Mouse (Mus musculus) monocyte, adult 2 months (primary cell): ENCODE measurements at regions not wholly inside any gene's neighbourhood (a gene's known extent, or its start where the extent isn't known, plus 50 kb on each side); places are given as distances from the start of the nearest gene placed in this dataset.

Source experiments
- DNase-seq, 2 experiments: peaks; one replicate each; pipeline ENCODE4 v3.0.0; 2022; ENCODE audit warnings: low spot score in 2 of 2, low read depth in 1 of 2

GRCm38 (mm10) chr13:107100116-107100515 is 78.2 kb upstream of the Kif2a start:
- DNase-seq: no peak

GRCm38 (mm10) chr13:107097005-107097404 is 75.1 kb upstream of the Kif2a start:
- no peak for DNase-seq

GRCm38 (mm10) chr13:107094976-107095716 is 73.2 kb upstream of the Kif2a start:
- DNase-seq: no peak

- DNase-seq: no peak
These were observed 72.6 kb upstream of the Kif2a start for GRCm38 (mm10) chr13:107094487-107094886.

GRCm38 (mm10) chr13:107093683-107094082 is 71.8 kb upstream of the Kif2a start:
- DNase-seq: no peak

- no peak for DNase-seq
These were observed 66.3 kb upstream of the Kif2a start for GRCm38 (mm10) chr13:107088198-107088597.

- no peak for DNase-seq
These were observed 65.4 kb upstream of the Kif2a start for GRCm38 (mm10) chr13:107087355-107087754.

GRCm38 (mm10) chr13:107078085-107078484 is 56.2 kb upstream of the Kif2a start:
- no peak for DNase-seq

GRCm38 (mm10) chr13:107074917-107075316 is 53.0 kb upstream of the Kif2a start:
- DNase-seq: no peak

- no peak for DNase-seq
These were observed 51.2 kb upstream of the Kif2a start for GRCm38 (mm10) chr13:107073039-107073620.

- DNase-seq: no peak
These were observed 50.6 kb upstream of the Kif2a start for GRCm38 (mm10) chr13:107072345-107073038.
